Mouse (Mus musculus): ENCODE results near the gene Cib4. TPM values are rescaled to one million over a fixed set of nuclear protein-coding genes. Genes with fewer than 3 reads are reported as not detected.

The Cib4 gene
- polyA plus RNA-seq, 1 experiment from 2014 or later, result not detected

- Histone ChIP-seq H3K36me3 (no peaks in the 10 kb centered on the region), H3K27ac (no peak overlapping the region), H3K9ac (replicated peaks) (no peak overlapping the region), H3K27me3 (no peaks in the 10 kb centered on the region), H3K4me2 (replicated peaks) (no peak overlapping the region), H3K9me3 (no peaks in the 10 kb centered on the region), H3K4me3 (replicated peaks) (no peak overlapping the region), H3K4me1 (replicated peaks) (peaks cover 8% of the 10 kb centered on the region; the same call in 1 of the 2 replicates)
- WGBS, result 72% methylated on average over 5 of the region's 5 CpGs
- ATAC-seq, result no peak
Observed at GRCm38 (mm10) chr5:30527129-30527528, 18.5 kb downstream of the Cib4 start.

- H3K27me3 ChIP-seq, result no peaks in the 10 kb centered on the region
- ATAC-seq, result no peak
- no peak overlapping the region for H3K4me2 ChIP-seq (replicated peaks)
- H3K27ac ChIP-seq, result no peak overlapping the region
- no peaks in the 10 kb centered on the region for H3K36me3 ChIP-seq
- WGBS, result 31% methylated on average over 12 of the region's 12 CpGs
- peaks cover 8% of the 10 kb centered on the region; the same call in 1 of the 2 replicates for H3K4me1 ChIP-seq (replicated peaks)
- no peak overlapping the region for H3K4me3 ChIP-seq (replicated peaks)
- no peaks in the 10 kb centered on the region for H3K9me3 ChIP-seq
- H3K9ac ChIP-seq (replicated peaks), result no peak overlapping the region
Observed at GRCm38 (mm10) chr5:30525920-30526836, 19.5 kb downstream of the Cib4 start.

GRCm38 (mm10) chr5:30524213-30524612 is 21.4 kb downstream of the Cib4 start:
- Histone ChIP-seq H3K9me3 (no peaks in the 10 kb centered on the region), H3K27me3 (no peaks in the 10 kb centered on the region), H3K27ac (no peak overlapping the region), H3K4me1 (replicated peaks) (peaks cover 8% of the 10 kb centered on the region; the same call in 1 of the 2 replicates), H3K36me3 (no peaks in the 10 kb centered on the region), H3K9ac (replicated peaks) (no peak overlapping the region), H3K4me2 (replicated peaks) (no peak overlapping the region), H3K4me3 (replicated peaks) (no peak overlapping the region)
- WGBS, result 47% methylated on average over 3 of the region's 3 CpGs
- no peak for ATAC-seq

- no peak for ATAC-seq
- Histone ChIP-seq H3K9me3 (no peaks in the 10 kb centered on the region), H3K27ac (no peak overlapping the region), H3K4me2 (replicated peaks) (no peak overlapping the region), H3K27me3 (no peaks in the 10 kb centered on the region), H3K4me3 (replicated peaks) (no peak overlapping the region), H3K36me3 (no peaks in the 10 kb centered on the region), H3K4me1 (replicated peaks) (peaks cover 8% of the 10 kb centered on the region; the same call in 1 of the 2 replicates), H3K9ac (replicated peaks) (no peak overlapping the region)
- 87% methylated on average over 3 of the region's 3 CpGs for WGBS
Observed at GRCm38 (mm10) chr5:30523131-30523530, 22.5 kb downstream of the Cib4 start.

GRCm38 (mm10) chr5:30522406-30522805 is 23.2 kb downstream of the Cib4 start:
- 77% methylated on average over 8 of the region's 8 CpGs for WGBS
- H3K4me1 ChIP-seq (replicated peaks), result peaks cover 8% of the 10 kb centered on the region; the same call in 1 of the 2 replicates
- no peak for ATAC-seq
- H3K9ac ChIP-seq (replicated peaks), result no peak overlapping the region
- no peaks in the 10 kb centered on the region for H3K9me3 ChIP-seq
- H3K4me2 ChIP-seq (replicated peaks), result no peak overlapping the region
- no peaks in the 10 kb centered on the region for H3K36me3 ChIP-seq
- H3K27me3 ChIP-seq, result no peaks in the 10 kb centered on the region
- no peak overlapping the region for H3K27ac ChIP-seq
- H3K4me3 ChIP-seq (replicated peaks), result no peak overlapping the region

GRCm38 (mm10) chr5:30520214-30520732 is 25.4 kb downstream of the Cib4 start:
- Histone ChIP-seq H3K36me3 (no peaks in the 10 kb centered on the region), H3K4me3 (replicated peaks) (no peak overlapping the region), H3K27ac (no peak overlapping the region), H3K9me3 (no peaks in the 10 kb centered on the region), H3K4me1 (replicated peaks) (no peaks in the 10 kb centered on the region; the same call in 1 of the 2 replicates), H3K9ac (replicated peaks) (no peak overlapping the region), H3K27me3 (no peaks in the 10 kb centered on the region), H3K4me2 (replicated peaks) (no peak overlapping the region)
- 92% methylated on average over 10 of the region's 10 CpGs for WGBS
- no peak for ATAC-seq

- ATAC-seq, result no peak
- 0 out of 2 replicates have a peak overlapping the region, but pooled peaks have one; percentile 15 for H3K9ac ChIP-seq (replicated peaks)
- WGBS, result 48% methylated on average over 7 of the region's 7 CpGs
Observed at GRCm38 (mm10) chr5:30519494-30519893, 26.1 kb downstream of the Cib4 start.

GRCm38 (mm10) chr5:30518547-30518946 is 27.1 kb downstream of the Cib4 start:
- 76% methylated on average over 6 of the region's 6 CpGs for WGBS
- Histone ChIP-seq H3K4me3 (replicated peaks) (no peak overlapping the region), H3K27ac (no peak overlapping the region), H3K4me2 (replicated peaks) (no peak overlapping the region), H3K9ac (replicated peaks) (no peak overlapping the region), H3K27me3 (no peaks in the 10 kb centered on the region), H3K4me1 (replicated peaks) (no peaks in the 10 kb centered on the region), H3K9me3 (no peaks in the 10 kb centered on the region), H3K36me3 (no peaks in the 10 kb centered on the region)
- no peak for ATAC-seq

More at GRCm38 (mm10) chr5:30519494-30519893, 26.1 kb downstream of the Cib4 start:
- Histone ChIP-seq H3K9me3 (no peaks in the 10 kb centered on the region), H3K27ac (no peak overlapping the region), H3K4me3 (replicated peaks) (no peak overlapping the region), H3K4me1 (replicated peaks) (no peaks in the 10 kb centered on the region; the same call in 1 of the 2 replicates), H3K27me3 (no peaks in the 10 kb centered on the region), H3K4me2 (replicated peaks) (no peak overlapping the region), H3K36me3 (no peaks in the 10 kb centered on the region)

GRCm38 (mm10) chr5:30518108-30518507 is 27.5 kb downstream of the Cib4 start:
- Histone ChIP-seq H3K4me2 (replicated peaks) (no peak overlapping the region), H3K4me1 (replicated peaks) (no peaks in the 10 kb centered on the region)
- 87% methylated on average over 5 of the region's 5 CpGs for WGBS

GRCm38 (mm10) chr5:30516376-30516775 is 29.3 kb downstream of the Cib4 start:
- 52% methylated on average over 7 of the region's 7 CpGs for WGBS
- H3K9me3 ChIP-seq, result no peaks in the 10 kb centered on the region
- H3K4me2 ChIP-seq (replicated peaks), result no peak overlapping the region
- no peak for ATAC-seq
- H3K27ac ChIP-seq, result no peak overlapping the region
- no peak overlapping the region for H3K9ac ChIP-seq (replicated peaks)
- no peaks in the 10 kb centered on the region for H3K27me3 ChIP-seq
- H3K4me3 ChIP-seq (replicated peaks), result no peak overlapping the region
- H3K36me3 ChIP-seq, result no peaks in the 10 kb centered on the region
- no peaks in the 10 kb centered on the region for H3K4me1 ChIP-seq (replicated peaks)

More at GRCm38 (mm10) chr5:30518108-30518507, 27.5 kb downstream of the Cib4 start:
- Histone ChIP-seq H3K4me3 (replicated peaks) (no peak overlapping the region), H3K27me3 (no peaks in the 10 kb centered on the region), H3K36me3 (no peaks in the 10 kb centered on the region), H3K27ac (no peak overlapping the region), H3K9me3 (no peaks in the 10 kb centered on the region), H3K9ac (replicated peaks) (no peak overlapping the region)
- ATAC-seq, result no peak

- Histone ChIP-seq H3K36me3 (no peaks in the 10 kb centered on the region), H3K9ac (replicated peaks) (no peak overlapping the region), H3K9me3 (no peaks in the 10 kb centered on the region), H3K4me2 (replicated peaks) (no peak overlapping the region), H3K27ac (no peak overlapping the region), H3K27me3 (no peaks in the 10 kb centered on the region), H3K4me3 (replicated peaks) (no peak overlapping the region), H3K4me1 (replicated peaks) (no peaks in the 10 kb centered on the region)
- no peak for ATAC-seq
- 65% methylated on average over 8 of the region's 8 CpGs for WGBS
Observed at GRCm38 (mm10) chr5:30513111-30513510, 32.5 kb downstream of the Cib4 start.

- 88% methylated on average over 7 of the region's 7 CpGs for WGBS
- H3K27me3 ChIP-seq, result no peaks in the 10 kb centered on the region
- H3K9ac ChIP-seq (replicated peaks), result no peak overlapping the region
- H3K36me3 ChIP-seq, result no peaks in the 10 kb centered on the region
- no peak overlapping the region for H3K4me3 ChIP-seq (replicated peaks)
- H3K27ac ChIP-seq, result no peak overlapping the region
- H3K9me3 ChIP-seq, result no peaks in the 10 kb centered on the region
- H3K4me1 ChIP-seq (replicated peaks), result no peaks in the 10 kb centered on the region
- ATAC-seq, result no peak
- no peak overlapping the region for H3K4me2 ChIP-seq (replicated peaks)
Observed at GRCm38 (mm10) chr5:30497299-30497698, 48.3 kb downstream of the Cib4 start.
